Mouse (Mus musculus): ENCODE measurements around the gene Gm20765.
"Not testable (repeated sequence)": the region's sequence is repeated elsewhere in the genome, so short reads cannot be mapped to it uniquely, and the experiment has no call there.

The Gm20765 gene

GRCm38 (mm10) chr10:104185233-104185632, at the start of gene Gm20765:
Gm20765 (plus strand) TSS chr10:104185533.
- not testable (repeated sequence) for DNase-seq (ENCODE audit: low spot score)

- not testable (repeated sequence) for DNase-seq (ENCODE audit: low spot score)
These were observed 42.6 kb upstream of the Gm20765 start, which contains the start of gene Gm21293 for GRCm38 (mm10) chr10:104142687-104143086. Gm21293 (plus strand) TSS chr10:104142987.

DNA sequence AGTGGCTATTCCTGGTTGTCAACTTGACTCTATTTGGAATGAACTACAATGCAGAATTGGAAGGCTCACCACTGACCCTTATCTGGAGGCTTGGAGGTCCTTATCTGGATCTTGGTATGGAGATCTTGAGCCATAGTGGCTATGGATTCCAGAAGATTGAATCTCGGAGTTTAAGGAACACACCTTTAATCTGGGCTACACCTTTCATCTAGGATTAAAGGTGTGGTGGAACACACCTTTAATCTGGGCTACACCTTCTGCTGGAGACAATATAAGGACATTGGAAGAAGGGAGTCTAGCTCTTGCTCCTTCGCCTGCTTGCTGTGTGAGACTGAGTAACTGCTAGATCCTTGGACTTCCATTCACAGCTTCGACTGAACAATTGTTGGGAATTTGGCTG, 34.1 kb upstream of the Gm20765 start, which contains the start of gene Gm6763:
Gm6763 (plus strand) TSS at position 301 of the 400 bp plus-strand sequence.
- DNase-seq (ENCODE audit: low spot score): not testable (repeated sequence)

DNA sequence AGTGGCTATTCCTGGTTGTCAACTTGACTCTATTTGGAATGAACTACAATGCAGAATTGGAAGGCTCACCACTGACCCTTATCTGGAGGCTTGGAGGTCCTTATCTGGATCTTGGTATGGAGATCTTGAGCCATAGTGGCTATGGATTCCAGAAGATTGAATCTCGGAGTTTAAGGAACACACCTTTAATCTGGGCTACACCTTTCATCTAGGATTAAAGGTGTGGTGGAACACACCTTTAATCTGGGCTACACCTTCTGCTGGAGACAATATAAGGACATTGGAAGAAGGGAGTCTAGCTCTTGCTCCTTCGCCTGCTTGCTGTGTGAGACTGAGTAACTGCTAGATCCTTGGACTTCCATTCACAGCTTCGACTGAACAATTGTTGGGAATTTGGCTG, 25.6 kb upstream of the Gm20765 start, which contains the start of gene Gm8764:
Gm8764 (plus strand) TSS at position 301 of the 400 bp plus-strand sequence.
- DNase-seq (ENCODE audit: low spot score): not testable (repeated sequence)

- DNase-seq (ENCODE audit: low spot score): not testable (repeated sequence)
These were observed 17.1 kb upstream of the Gm20765 start, which contains the start of gene Gm21304 for GRCm38 (mm10) chr10:104168215-104168614. Gm21304 (plus strand) TSS chr10:104168515.

GRCm38 (mm10) chr10:104176724-104177123, 8.6 kb upstream of the Gm20765 start, which contains the start of gene Gm21312:
Gm21312 (plus strand) TSS chr10:104177024.
- not testable (repeated sequence) for DNase-seq (ENCODE audit: low spot score)

DNA sequence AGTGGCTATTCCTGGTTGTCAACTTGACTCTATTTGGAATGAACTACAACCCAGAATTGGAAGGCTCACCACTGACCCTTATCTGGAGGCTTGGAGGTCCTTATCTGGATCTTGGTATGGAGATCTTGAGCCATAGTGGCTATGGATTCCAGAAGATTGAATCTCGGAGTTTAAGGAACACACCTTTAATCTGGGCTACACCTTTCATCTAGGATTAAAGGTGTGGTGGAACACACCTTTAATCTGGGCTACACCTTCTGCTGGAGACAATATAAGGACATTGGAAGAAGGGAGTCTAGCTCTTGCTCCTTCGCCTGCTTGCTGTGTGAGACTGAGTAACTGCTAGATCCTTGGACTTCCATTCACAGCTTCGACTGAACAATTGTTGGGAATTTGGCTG, 8.4 kb downstream of the Gm20765 start, which contains the start of gene Gm4340:
Gm4340 (plus strand) TSS at position 301 of the 400 bp plus-strand sequence.
- not testable (repeated sequence) for DNase-seq (ENCODE audit: low spot score)

DNA sequence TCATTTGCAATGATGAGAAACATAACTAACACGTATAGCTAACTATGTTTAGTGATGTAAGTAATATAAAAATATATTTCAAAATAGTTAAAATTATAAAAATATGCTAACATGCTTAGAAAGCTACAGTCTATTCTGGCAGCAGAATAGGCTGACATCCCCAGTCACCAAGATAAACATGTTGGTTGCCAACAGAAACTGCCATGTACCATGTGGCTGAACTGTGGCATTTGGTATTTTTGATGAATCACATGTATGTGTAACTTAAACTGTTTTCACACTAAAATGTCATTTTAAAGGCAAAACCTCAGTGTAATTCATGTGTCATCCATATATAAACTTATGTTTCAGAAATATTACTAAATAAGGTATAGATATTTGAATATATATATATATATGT, 24.3 kb downstream of the Gm20765 start:
- DNase-seq (ENCODE audit: low spot score): no peak

DNA sequence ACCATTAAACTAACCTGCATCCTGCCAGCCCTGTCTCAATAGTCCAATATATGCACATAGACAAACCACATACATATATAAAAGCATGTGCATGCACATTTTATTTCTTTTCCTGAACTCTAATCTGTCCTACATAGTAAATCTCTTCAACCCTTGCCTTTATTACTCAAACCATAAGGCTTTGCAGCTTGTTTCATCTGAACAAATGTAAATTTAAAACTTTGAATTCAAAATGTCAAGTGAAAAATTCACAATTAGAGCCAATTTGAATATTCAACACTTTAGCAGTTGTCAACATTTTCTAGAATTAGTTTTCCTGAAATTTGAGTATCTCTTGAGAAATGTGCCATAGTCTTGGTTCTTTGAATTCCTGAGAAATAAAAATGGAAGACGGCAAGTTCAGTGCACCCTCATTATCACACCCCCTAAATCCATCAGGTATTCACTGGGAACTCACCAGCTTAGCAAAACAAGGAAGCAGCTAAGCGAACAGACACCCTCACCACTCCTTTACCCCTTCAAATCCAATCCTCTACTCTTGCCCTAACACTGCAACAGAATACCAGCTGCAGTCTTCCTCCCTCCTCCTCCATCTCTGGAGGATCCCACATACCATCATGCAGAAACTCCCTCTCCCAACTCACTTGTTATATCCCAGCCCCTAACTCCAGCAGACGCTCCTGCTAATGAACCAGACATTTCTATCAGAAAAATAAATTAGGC, 25.1 kb downstream of the Gm20765 start:
- DNase-seq (ENCODE audit: low spot score): no peak

DNA sequence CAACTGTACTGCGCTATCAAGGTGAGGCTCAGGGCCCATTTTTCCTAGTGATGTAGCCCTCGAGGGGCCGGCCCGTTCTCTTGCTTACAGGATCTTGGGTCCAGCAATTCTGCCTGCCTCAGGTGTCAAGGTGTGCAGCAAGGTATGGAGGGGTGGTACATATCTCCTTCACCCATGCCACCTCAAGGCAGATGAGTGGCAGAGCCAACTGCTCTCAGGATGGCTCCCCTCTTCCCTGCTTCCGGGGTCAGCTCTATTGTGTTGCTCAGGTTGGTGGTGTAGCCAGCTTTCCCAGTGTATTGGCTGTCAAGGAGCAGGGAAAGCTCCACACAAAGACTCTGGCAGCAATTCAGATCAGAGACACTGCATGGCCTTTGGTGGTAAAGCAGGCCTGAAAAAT, 29.2 kb downstream of the Gm20765 start:
- no peak for DNase-seq (ENCODE audit: low spot score)

- DNase-seq (ENCODE audit: low spot score): no peak
These were observed 35.1 kb downstream of the Gm20765 start for GRCm38 (mm10) chr10:104220303-104221021.

Measured in ovary, postnatal 10 days (tissue).